Mouse (Mus musculus) lung, embryonic 15.5 days (tissue): ENCODE measurements around the gene 4930558K02Rik. TPM values are rescaled to one million over a fixed set of nuclear protein-coding genes. Genes with fewer than 3 reads are reported as not detected.

Experiments used
- ATAC-seq: fragments of 200-750 bp; cut with Nextera tagmentation; 2 replicates; pipeline ENCODE4 v1.8.0; 2017; ENCODE audit warnings: moderate number of reproducible peaks, borderline replicate concordance; ENCODE audit not compliant: low FRiP score, low TSS enrichment; ENCODE audit errors: extremely low read depth
- H3K27ac ChIP-seq: fragments of 300-500 bp; sonication (generic); 2 replicates; pipeline ENCODE4 v1.5.1; 2015; ENCODE audit warnings: moderate library complexity, mild to moderate bottlenecking, inconsistent platforms
- H3K27me3 ChIP-seq: fragments of 300-500 bp; sonication (generic); 2 replicates; pipeline ENCODE4 v1.6.1; 2015; ENCODE audit warnings: inconsistent platforms
- H3K36me3 ChIP-seq: fragments of 300-500 bp; sonication (generic); 2 replicates; pipeline ENCODE4 v1.6.1; 2015; ENCODE audit warnings: inconsistent platforms
- H3K4me1 ChIP-seq: fragments of 300-500 bp; sonication (generic); 2 replicates; pipeline ENCODE4 v1.6.1; 2015; ENCODE audit warnings: inconsistent platforms
- H3K4me2 ChIP-seq: fragments of 300-500 bp; sonication (generic); 2 replicates; pipeline ENCODE4 v1.6.1; 2015; ENCODE audit warnings: inconsistent platforms, mild to moderate bottlenecking, moderate library complexity
- H3K4me3 ChIP-seq: fragments of 300-500 bp; sonication (generic); 2 replicates; pipeline ENCODE4 v1.5.1; 2015; ENCODE audit warnings: mild to moderate bottlenecking, inconsistent platforms
- H3K9ac ChIP-seq: fragments of 300-500 bp; sonication (generic); 2 replicates; pipeline ENCODE4 v1.6.1; 2015; ENCODE audit warnings: inconsistent platforms
- H3K9me3 ChIP-seq: fragments of 300-500 bp; sonication (generic); 2 replicates; pipeline ENCODE4 v1.6.1; 2016; ENCODE audit warnings: inconsistent platforms
- WGBS: fragments of 180-500 bp; shearing (Covaris S2); methylation state at CpG from one replicate; pipeline ENCODE4 v1.1.7; 2015; 5-methylcytosine and 5-hydroxymethylcytosine counted together
- polyA plus RNA-seq: library from polyadenylated mRNA; unstranded; fragments of >200 nt; fragmentation: Nextera tagmentation; extraction: Ambion mirVana; gene quantifications from 2 replicates; pipeline ENCODE4 v1.2.1, GENCODE M21; 2015

4930558K02Rik gene
- polyA plus RNA-seq, 1 experiment from 2014 or later, result not detected

DNA sequence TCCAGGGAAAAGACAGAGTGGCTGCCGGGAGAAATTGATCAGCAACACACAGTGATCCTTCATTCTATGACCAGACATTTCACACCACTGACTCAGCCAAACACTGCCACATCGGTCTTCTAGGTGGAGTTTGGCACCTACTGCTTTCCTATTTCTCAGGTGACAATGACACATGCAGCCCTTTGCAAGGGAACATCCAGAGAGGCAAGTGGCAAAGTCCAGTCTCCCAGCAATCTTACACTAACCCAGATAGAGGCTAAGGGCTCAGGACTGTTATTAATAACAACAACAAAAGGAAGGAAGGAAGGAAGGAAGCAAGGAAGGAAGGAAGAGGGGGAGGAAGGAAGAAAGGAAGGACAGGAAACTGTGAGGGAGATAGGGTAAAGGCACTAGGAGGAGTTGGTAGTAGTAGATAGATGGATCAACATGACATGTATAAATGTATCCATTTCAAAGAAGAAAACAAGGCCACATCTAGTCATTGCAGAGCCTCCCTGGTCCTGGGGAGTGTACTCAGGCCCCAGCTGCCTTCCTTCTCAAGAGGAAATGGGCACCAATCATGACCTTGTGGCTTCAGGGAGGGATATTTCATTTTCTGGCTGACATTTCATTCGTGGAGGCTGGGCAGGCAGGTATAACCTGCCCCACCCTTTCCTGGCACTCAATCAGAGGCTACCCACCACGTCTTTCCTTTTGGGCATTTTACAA is 66.3 kb downstream of the 4930558K02Rik start:
- H3K4me3 ChIP-seq, result no peak overlapping the region
- no peak overlapping the region for H3K9ac ChIP-seq
- H3K36me3 ChIP-seq, result no peaks in the 10 kb centered on the region
- no peaks in the 10 kb centered on the region for H3K27me3 ChIP-seq
- peak overlapping the region; percentile 55 for H3K27ac ChIP-seq
- no peak overlapping the region; the same call in 1 of the 2 replicates for H3K4me2 ChIP-seq
- WGBS, result 29% methylated on average over 4 of the region's 4 CpGs
- H3K4me1 ChIP-seq, result 0 out of 2 replicates have a peak, but pooled peaks cover 12% of the 10 kb centered on the region
- no peak for ATAC-seq
- no peaks in the 10 kb centered on the region for H3K9me3 ChIP-seq

- no peak overlapping the region for H3K27ac ChIP-seq
- H3K4me2 ChIP-seq, result no peak overlapping the region
- no peaks in the 10 kb centered on the region for H3K27me3 ChIP-seq
- H3K4me3 ChIP-seq, result no peak overlapping the region
- WGBS, result 67% methylated on average over 8 of the region's 8 CpGs
- no peaks in the 10 kb centered on the region for H3K36me3 ChIP-seq
- no peak overlapping the region for H3K9ac ChIP-seq
- H3K9me3 ChIP-seq, result no peaks in the 10 kb centered on the region
- ATAC-seq, result no peak
- peaks cover 10% of the 10 kb centered on the region; the same call in 1 of the 2 replicates for H3K4me1 ChIP-seq
Observed at GRCm38 (mm10) chr1:161909074-161909473, 70.4 kb downstream of the 4930558K02Rik start.

- Histone ChIP-seq H3K9me3 (no peaks in the 10 kb centered on the region), H3K4me1 (no peaks in the 10 kb centered on the region; the same call in 1 of the 2 replicates), H3K27ac (no peak overlapping the region), H3K36me3 (no peaks in the 10 kb centered on the region), H3K9ac (no peak overlapping the region), H3K27me3 (no peaks in the 10 kb centered on the region), H3K4me3 (no peak overlapping the region), H3K4me2 (no peak overlapping the region)
- 15% methylated on average over 2 of the region's 2 CpGs for WGBS
- no peak for ATAC-seq
Observed at GRCm38 (mm10) chr1:161907795-161908457, 71.5 kb downstream of the 4930558K02Rik start.

- Histone ChIP-seq H3K27me3 (no peaks in the 10 kb centered on the region), H3K4me1 (no peaks in the 10 kb centered on the region; the same call in 1 of the 2 replicates), H3K4me2 (no peak overlapping the region), H3K36me3 (no peaks in the 10 kb centered on the region), H3K4me3 (no peak overlapping the region), H3K9ac (no peak overlapping the region), H3K9me3 (no peaks in the 10 kb centered on the region), H3K27ac (no peak overlapping the region)
- 73% methylated on average over 4 of the region's 4 CpGs for WGBS
- no peak for ATAC-seq
Observed at GRCm38 (mm10) chr1:161907111-161907510, 72.3 kb downstream of the 4930558K02Rik start.

DNA sequence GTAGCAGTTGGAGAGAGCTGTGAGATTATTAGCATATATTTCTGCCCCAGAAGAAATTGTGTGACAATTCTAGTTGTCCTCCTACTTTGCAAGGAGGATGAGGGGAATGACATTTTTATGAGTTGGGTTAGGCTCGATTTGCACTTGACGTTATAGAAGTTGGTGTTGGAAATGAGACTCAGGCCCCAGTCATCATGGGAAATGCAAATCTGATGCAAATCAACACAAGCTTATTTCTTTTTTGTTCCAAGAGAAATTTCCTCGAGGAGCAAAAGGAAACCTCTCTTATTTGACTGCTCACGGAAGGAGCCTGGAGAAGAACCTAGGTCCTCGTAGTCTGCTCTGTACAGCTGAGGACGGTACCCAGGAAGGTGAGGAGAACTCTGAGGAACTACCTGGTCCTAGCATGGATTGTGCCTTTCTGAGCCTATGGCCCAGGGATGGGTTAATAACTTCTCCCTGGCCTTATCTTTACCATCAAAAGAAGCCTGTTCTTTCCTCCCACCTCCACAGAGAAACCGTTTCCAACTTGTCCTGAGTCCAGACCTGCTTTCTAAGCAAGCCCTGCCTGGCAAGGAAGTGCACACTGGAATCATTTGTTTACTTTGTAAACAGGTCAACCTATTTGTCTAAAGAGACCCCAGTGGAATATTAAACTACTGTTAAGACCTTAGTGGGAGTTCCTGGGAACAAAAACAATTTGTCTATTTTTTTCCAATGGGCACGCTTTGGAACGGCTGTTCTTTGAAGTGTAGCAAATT is 76.6 kb downstream of the 4930558K02Rik start:
- H3K4me3 ChIP-seq, result no peak overlapping the region
- H3K27me3 ChIP-seq, result no peaks in the 10 kb centered on the region
- no peak overlapping the region for H3K27ac ChIP-seq
- no peak for ATAC-seq
- H3K36me3 ChIP-seq, result no peaks in the 10 kb centered on the region
- no peak overlapping the region for H3K4me2 ChIP-seq
- no peaks in the 10 kb centered on the region for H3K9me3 ChIP-seq
- WGBS, result 66% methylated on average over 9 of the region's 9 CpGs
- no peak overlapping the region for H3K9ac ChIP-seq
- no peaks in the 10 kb centered on the region; the same call in 1 of the 2 replicates for H3K4me1 ChIP-seq

DNA sequence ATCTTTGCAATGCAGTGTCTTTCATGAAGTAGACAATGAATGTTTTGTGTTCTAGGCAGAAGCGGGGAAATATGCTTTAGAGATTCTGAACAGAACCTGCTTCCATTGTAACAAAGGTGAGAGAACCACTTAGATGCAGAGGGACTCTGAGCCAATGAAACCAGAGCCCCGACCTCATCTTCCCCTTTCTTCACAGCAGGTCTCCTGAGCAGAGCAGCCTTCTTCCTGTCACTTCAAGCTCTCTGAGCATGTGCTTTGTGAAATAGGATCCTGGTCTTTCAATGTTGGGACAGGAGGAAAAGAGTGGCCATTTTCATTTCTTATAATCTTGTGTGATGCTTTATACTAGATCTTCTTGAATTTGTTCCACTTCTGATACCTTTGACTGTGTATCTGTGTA is 79.3 kb downstream of the 4930558K02Rik start:
- H3K27me3 ChIP-seq, result no peaks in the 10 kb centered on the region
- H3K4me1 ChIP-seq, result no peaks in the 10 kb centered on the region; the same call in 1 of the 2 replicates
- H3K4me2 ChIP-seq, result no peak overlapping the region
- no peak overlapping the region for H3K9ac ChIP-seq
- no peak overlapping the region for H3K27ac ChIP-seq
- H3K36me3 ChIP-seq, result no peaks in the 10 kb centered on the region
- H3K9me3 ChIP-seq, result no peaks in the 10 kb centered on the region
- 54% methylated on average over 2 of the region's 2 CpGs for WGBS
- no peak for ATAC-seq
- no peak overlapping the region for H3K4me3 ChIP-seq

- H3K9me3 ChIP-seq, result no peaks in the 10 kb centered on the region
- no peaks in the 10 kb centered on the region for H3K36me3 ChIP-seq
- no peak overlapping the region for H3K4me3 ChIP-seq
- no peak overlapping the region for H3K4me2 ChIP-seq
- no peak overlapping the region for H3K27ac ChIP-seq
- H3K9ac ChIP-seq, result no peak overlapping the region
- no peaks in the 10 kb centered on the region for H3K27me3 ChIP-seq
- WGBS, result 76% methylated on average over 8 of the region's 8 CpGs
- ATAC-seq, result no peak
- no peaks in the 10 kb centered on the region; the same call in 1 of the 2 replicates for H3K4me1 ChIP-seq
Observed at GRCm38 (mm10) chr1:161897235-161897634, 82.2 kb downstream of the 4930558K02Rik start.

GRCm38 (mm10) chr1:161896130-161896529 is 83.3 kb downstream of the 4930558K02Rik start:
- Histone ChIP-seq H3K27me3 (no peaks in the 10 kb centered on the region), H3K4me2 (no peak overlapping the region), H3K9ac (no peak overlapping the region), H3K36me3 (no peaks in the 10 kb centered on the region), H3K4me1 (no peaks in the 10 kb centered on the region; the same call in 1 of the 2 replicates), H3K27ac (no peak overlapping the region), H3K4me3 (no peak overlapping the region), H3K9me3 (no peaks in the 10 kb centered on the region)
- WGBS, result 37% methylated on average over 10 of the region's 10 CpGs
- no peak for ATAC-seq

- no peak overlapping the region for H3K4me2 ChIP-seq
- no peak overlapping the region for H3K9ac ChIP-seq
- no peak overlapping the region for H3K27ac ChIP-seq
- H3K9me3 ChIP-seq, result no peaks in the 10 kb centered on the region
- H3K36me3 ChIP-seq, result no peaks in the 10 kb centered on the region
- ATAC-seq, result no peak
- H3K4me1 ChIP-seq, result no peaks in the 10 kb centered on the region; the same call in 1 of the 2 replicates
- 87% methylated on average over 3 of the region's 3 CpGs for WGBS
- H3K4me3 ChIP-seq, result no peak overlapping the region
- H3K27me3 ChIP-seq, result no peaks in the 10 kb centered on the region
Observed at GRCm38 (mm10) chr1:161895014-161895413, 84.4 kb downstream of the 4930558K02Rik start.

DNA sequence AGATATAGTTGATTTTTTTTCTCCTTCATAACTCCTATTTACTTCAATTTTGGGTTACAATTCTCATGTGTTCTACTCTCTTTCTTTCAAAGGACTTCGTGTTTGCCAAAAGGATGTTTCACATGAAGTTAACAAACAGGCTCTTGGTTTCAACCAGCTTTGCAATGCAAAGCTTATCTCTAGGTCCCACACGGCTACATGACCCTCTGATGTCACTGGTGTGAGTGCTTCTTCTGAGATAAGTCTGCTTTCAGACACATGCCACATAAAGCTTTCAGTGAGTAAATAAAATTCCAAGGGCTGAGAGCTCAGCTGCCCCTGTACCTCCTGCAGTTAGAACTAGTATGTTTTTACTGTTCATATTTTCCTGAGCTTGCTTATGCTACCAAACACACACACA is 84.9 kb downstream of the 4930558K02Rik start:
- no peaks in the 10 kb centered on the region for H3K27me3 ChIP-seq
- 20% methylated on average over 2 of the region's 2 CpGs for WGBS
- H3K36me3 ChIP-seq, result no peaks in the 10 kb centered on the region
- no peaks in the 10 kb centered on the region for H3K9me3 ChIP-seq
- H3K4me2 ChIP-seq, result no peak overlapping the region
- ATAC-seq, result peak; percentile 49; the same call in 1 of the 2 replicates
- H3K4me1 ChIP-seq, result no peaks in the 10 kb centered on the region; the same call in 1 of the 2 replicates
- H3K4me3 ChIP-seq, result no peak overlapping the region
- H3K9ac ChIP-seq, result no peak overlapping the region
- no peak overlapping the region for H3K27ac ChIP-seq

- no peak overlapping the region for H3K27ac ChIP-seq
- no peak for ATAC-seq
- 40% methylated on average over 2 of the region's 2 CpGs for WGBS
- H3K9me3 ChIP-seq, result no peaks in the 10 kb centered on the region
- no peak overlapping the region for H3K4me3 ChIP-seq
- no peak overlapping the region for H3K9ac ChIP-seq
- no peaks in the 10 kb centered on the region for H3K36me3 ChIP-seq
- no peak overlapping the region for H3K4me2 ChIP-seq
- H3K4me1 ChIP-seq, result no peaks in the 10 kb centered on the region; the same call in 1 of the 2 replicates
- no peaks in the 10 kb centered on the region for H3K27me3 ChIP-seq
Observed at GRCm38 (mm10) chr1:161894126-161894525, 85.3 kb downstream of the 4930558K02Rik start.
